8 mouse cellular contexts compared by ENCODE assay signal in the genomic region with DNA sequence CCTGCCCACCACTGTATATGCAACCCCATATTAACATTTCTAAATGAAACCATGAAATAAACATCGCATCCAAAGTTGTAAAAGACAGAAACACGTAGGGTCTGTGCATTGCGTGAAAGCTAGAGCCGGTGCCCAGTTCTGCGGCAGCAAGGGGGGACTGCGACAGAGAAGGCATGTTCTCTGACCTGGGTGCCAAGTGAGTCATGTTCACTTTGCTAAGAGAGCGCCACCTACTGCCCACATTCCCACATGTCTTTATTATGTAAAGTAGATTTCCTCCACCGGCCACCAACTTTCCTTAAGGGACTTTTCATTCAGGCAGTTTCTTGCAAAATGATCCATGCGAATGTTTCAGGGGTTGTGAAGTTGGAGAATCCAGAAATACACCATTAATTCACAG. TPM values are rescaled to one million over a fixed set of nuclear protein-coding genes. Genes with fewer than 3 reads are reported as not detected.
A peak's percentile ranks its signal among the peaks of the same experiment; 100 is the strongest.
DNase-seq lines count a peak whose midpoint lies in the region; ATAC-seq lines count a peak whose summit lies in the region.
"Had no signal": no experiment of that assay in that cellular context is flagged by ENCODE, and none has a peak within 500 bp of the region (broad histone marks: within the 10 kb centered on the region; RNA-seq: fewer than 3 reads in every experiment).

No protein-coding gene starts in this region.

- H3K36me3 ChIP-seq in hindbrain, embryonic 16.5 days (ENCODE audit: control insufficient read depth, insufficient read depth, low read length), result no peaks in the 10 kb centered on the region
- no peaks in the 10 kb centered on the region for H3K36me3 ChIP-seq in midbrain, embryonic 12.5 days
- H3K36me3 ChIP-seq: neural tube, embryonic 12.5 days had no signal

- peak; percentile 62 for ATAC-seq in hindbrain, embryonic 16.5 days
- peak; percentile 42 for ATAC-seq in midbrain, embryonic 12.5 days (ENCODE audit: low FRiP score, low read depth)

- no peaks in the 10 kb centered on the region; the same call in 1 of the 2 replicates for H3K27me3 ChIP-seq in hindbrain, embryonic 16.5 days (replicated peaks; ENCODE audit: control insufficient read depth, insufficient read depth, low read length)
- no peaks in the 10 kb centered on the region for H3K27me3 ChIP-seq in midbrain, embryonic 12.5 days
- H3K27me3 ChIP-seq: neural tube, embryonic 12.5 days had no signal

- no peaks in the 10 kb centered on the region; the same call in 1 of the 2 replicates for H3K4me1 ChIP-seq in hindbrain, embryonic 16.5 days (ENCODE audit: control insufficient read depth, insufficient read depth, low read depth, low read length)
- peaks cover 7% of the 10 kb centered on the region; the same call in 1 of the 2 replicates for H3K4me1 ChIP-seq in midbrain, embryonic 12.5 days
- H3K4me1 ChIP-seq: neural tube, embryonic 12.5 days had no signal

- no peaks in the 10 kb centered on the region for H3K9me3 ChIP-seq in hindbrain, embryonic 16.5 days (ENCODE audit: control insufficient read depth, low read length)
- no peaks in the 10 kb centered on the region for H3K9me3 ChIP-seq in midbrain, embryonic 12.5 days

- H3K4me3 ChIP-seq in hindbrain, embryonic 16.5 days (ENCODE audit: low read length), result no peak overlapping the region
- no peak overlapping the region for H3K4me3 ChIP-seq in midbrain, embryonic 12.5 days
- H3K4me3 ChIP-seq: neural tube, embryonic 12.5 days had no signal

- no peak overlapping the region for H3K27ac ChIP-seq in hindbrain, embryonic 16.5 days (ENCODE audit: low read depth, low read length)
- no peak overlapping the region for H3K27ac ChIP-seq in midbrain, embryonic 12.5 days (replicated peaks)
- H3K27ac ChIP-seq: neural tube, embryonic 12.5 days had no signal

- DNase-seq in ZHBTc4 (ENCODE audit: low read depth, low spot score), result peak; percentile 79
- peak; percentile 55 for DNase-seq in cerebellum, adult 9-10 months
- peak; percentile 26 to 61 for DNase-seq in frontal cortex, postnatal 10 days (ENCODE audit: low spot score in 2 of 2)
- peak; percentile 61 to 79 for DNase-seq in left cerebral cortex, adult 18-20 months (ENCODE audit: low spot score in 2 of 2)
- DNase-seq in spleen, postnatal 10 days (ENCODE audit: low spot score in 2 of 2), result peak; percentile 47 to 81

- no peak overlapping the region for H3K9ac ChIP-seq in hindbrain, embryonic 16.5 days (ENCODE audit: low read depth, low read length)
- H3K9ac ChIP-seq in midbrain, embryonic 12.5 days (replicated peaks), result no peak overlapping the region
- H3K9ac ChIP-seq: neural tube, embryonic 12.5 days had no signal

- 11% methylated on average over 9 of the region's 9 CpGs for WGBS in hindbrain, embryonic 16.5 days
- WGBS in midbrain, embryonic 12.5 days, result 10% methylated on average over 9 of the region's 9 CpGs

- no peak overlapping the region for H3K4me2 ChIP-seq in hindbrain, embryonic 16.5 days (ENCODE audit: low read length)
- H3K4me2 ChIP-seq in midbrain, embryonic 12.5 days (replicated peaks), result no peak overlapping the region
- H3K4me2 ChIP-seq: neural tube, embryonic 12.5 days had no signal

RNA-seq across cellular contexts. Expression of a gene that starts 44.0 kb away (rescaled TPM):
- polyA plus RNA-seq in hindbrain, embryonic 16.5 days (2015; fragmentation: Nextera tagmentation; extraction: Ambion mirVana), result 0.06 and 0.20 TPM in 2 replicates
- not detected for total RNA-seq in left cerebral cortex, adult 18-20 months (2021)
- not detected in 2 replicates for polyA plus RNA-seq in midbrain, embryonic 12.5 days (2016; fragmentation: Nextera tagmentation; extraction: Ambion mirVana)
- polyA plus RNA-seq: neural tube, embryonic 12.5 days had no signal
